Mouse (Mus musculus): ENCODE results near the gene Dnajb5. TPM values are rescaled to one million over a fixed set of nuclear protein-coding genes. Genes with fewer than 3 reads are reported as not detected.
"Not testable (repeated sequence)": the region's sequence is repeated elsewhere in the genome, so short reads cannot be mapped to it uniquely, and the experiment has no call there.

Gene Dnajb5
- polyA plus RNA-seq, 1 experiment, result 32.8 TPM

DNA sequence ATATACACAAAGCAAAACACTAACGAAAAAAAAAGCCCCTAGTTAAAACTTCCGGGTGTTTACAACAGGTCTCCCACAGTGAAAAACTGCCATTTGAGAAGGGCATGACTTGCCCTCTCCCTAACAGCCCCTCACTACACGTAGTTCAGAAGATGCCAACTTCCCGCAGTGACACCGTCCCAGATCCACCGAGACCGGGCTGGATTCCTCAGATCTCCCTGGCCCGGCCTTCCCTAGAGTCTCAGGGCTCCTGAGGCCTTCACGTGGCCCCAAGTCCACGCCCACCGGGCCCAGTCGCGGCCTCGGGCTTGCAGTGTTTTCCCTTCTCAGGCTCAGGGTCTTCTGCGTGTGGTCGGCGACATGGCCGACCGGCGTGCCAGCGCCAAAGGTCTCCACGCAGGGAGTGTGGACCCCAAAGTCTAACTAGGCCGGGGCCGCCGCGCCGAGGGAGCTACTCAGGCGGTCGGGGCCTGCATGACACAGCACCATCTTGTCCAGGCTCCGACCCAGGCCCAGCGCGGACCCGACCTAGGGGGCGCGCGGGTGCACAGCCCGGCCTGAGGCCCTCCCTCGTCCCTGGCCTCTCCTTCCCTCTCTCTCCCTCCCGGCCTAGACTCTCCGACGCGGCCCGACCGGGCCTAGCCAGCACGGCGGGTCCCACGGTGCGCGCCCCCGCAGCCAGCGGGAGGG, 50.0 kb downstream of the Dnajb5 start:
- H3ac ChIP-seq (ENCODE audit: control insufficient read depth, insufficient read length), result peak overlapping the region; percentile 25
- TF ChIP-seq SRF (IDR thresholded peaks at IDR 0.05; ENCODE audit: control insufficient read depth, insufficient read length, low read depth) (no peak), MAX (IDR thresholded peaks at IDR 0.05; ENCODE audit: low read depth) (peak; percentile 23), POLR2A (IDR thresholded peaks at IDR 0.05; ENCODE audit: insufficient read length, low read depth) (peak; percentile 71), USF1 (IDR thresholded peaks at IDR 0.05; ENCODE audit: low read depth) (peak; percentile 87)
- peaks cover 51% of the 10 kb centered on the region for H3K79me2 ChIP-seq (ENCODE audit: control insufficient read depth, insufficient read depth)
- peak overlapping the region; percentile 76 for H3K4me2 ChIP-seq (ENCODE audit: low read depth)
- peak overlapping the region; percentile 43 for H3K4me3 ChIP-seq
- H3K27me3 ChIP-seq (ENCODE audit: control insufficient read depth, insufficient read depth, insufficient read length), result no peaks in the 10 kb centered on the region
- peaks cover 21% of the 10 kb centered on the region for H3K36me3 ChIP-seq (ENCODE audit: control insufficient read depth, insufficient read depth)

DNA sequence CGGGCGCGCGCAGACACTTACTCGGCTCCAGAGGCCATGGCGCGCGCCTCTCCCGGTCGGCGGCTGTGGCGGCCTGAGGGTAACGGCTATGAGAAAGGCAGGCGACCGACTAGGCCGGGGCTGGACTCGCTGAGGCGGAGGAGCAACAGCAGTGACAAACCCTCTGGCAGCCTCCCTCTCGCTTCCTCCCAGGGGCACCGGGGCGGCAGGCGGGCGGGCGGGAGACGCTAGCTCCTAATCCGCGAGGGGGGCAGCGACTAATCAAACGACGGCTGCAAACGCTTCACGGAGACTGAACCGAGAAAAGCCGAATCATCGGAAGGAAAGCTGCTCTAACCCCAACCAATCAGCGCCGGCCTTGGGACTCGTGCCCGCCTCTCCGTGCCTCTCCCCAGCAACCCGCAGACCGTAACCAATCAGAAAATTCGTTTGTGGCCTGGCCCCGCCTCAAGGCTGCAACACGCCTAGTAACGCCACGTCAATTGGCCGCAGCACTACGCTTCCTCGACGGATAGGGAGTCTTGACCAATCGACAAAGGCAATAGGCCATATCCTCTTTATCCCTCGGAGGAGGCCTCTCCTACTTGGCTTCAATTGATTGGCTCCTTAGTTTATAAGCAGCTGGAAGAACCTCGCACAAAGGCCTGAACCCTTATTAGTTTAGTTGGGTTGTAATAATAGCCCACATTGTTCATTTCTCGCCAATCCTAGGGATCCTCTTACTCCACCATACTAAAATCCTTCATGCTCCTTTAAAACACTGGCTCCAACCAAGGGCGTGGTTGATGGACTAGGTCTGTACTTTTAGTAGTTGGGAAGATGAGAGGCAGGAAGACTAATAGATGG, 50.8 kb downstream of the Dnajb5 start, which contains the start of gene Vcp:
Gene Vcp (minus strand): TSS at position 367 of the 846 bp plus-strand sequence.
- not testable (repeated sequence) for H3K27me3 ChIP-seq (ENCODE audit: control insufficient read depth, insufficient read depth, insufficient read length)
- peak within 1 kb of the TSS; percentile 81 for H3K4me2 ChIP-seq (ENCODE audit: low read depth)
- peaks cover 13% of the 10 kb centered on the region for H3K36me3 ChIP-seq (ENCODE audit: control insufficient read depth, insufficient read depth)
- peak within 1 kb of the TSS; percentile 43 for H3K4me3 ChIP-seq
- peaks cover 43% of the 10 kb centered on the region for H3K79me2 ChIP-seq (ENCODE audit: control insufficient read depth, insufficient read depth)
- peak; percentile 24 for TF ChIP-seq POLR2A (IDR thresholded peaks at IDR 0.05; ENCODE audit: insufficient read length, low read depth)
- peak within 1 kb of the TSS; percentile 25 for H3ac ChIP-seq (ENCODE audit: control insufficient read depth, insufficient read length)

DNA sequence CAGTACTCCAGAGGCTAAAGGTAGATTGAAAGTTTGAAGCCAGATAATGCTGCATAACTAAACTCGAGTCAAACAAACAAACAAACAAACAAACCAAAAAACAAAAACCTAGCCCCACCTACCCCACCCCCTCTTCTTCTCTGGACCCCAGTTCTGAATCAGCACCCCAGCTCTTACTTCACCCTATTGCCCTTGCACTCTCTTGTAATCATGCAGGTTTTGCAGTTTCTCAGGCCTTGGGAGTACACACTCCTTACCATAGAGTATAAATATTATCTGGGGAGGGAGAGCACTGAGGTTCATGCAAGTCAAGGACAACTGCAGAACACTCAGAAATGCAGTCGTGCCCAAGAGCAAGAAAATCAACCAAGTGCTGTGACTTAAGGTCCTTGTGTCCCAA, 51.7 kb downstream of the Dnajb5 start:
- no peaks in the 10 kb centered on the region for H3K27me3 ChIP-seq (ENCODE audit: control insufficient read depth, insufficient read depth, insufficient read length)
- H3ac ChIP-seq (ENCODE audit: control insufficient read depth, insufficient read length), result no peak overlapping the region
- H3K4me3 ChIP-seq, result no peak overlapping the region
- TF ChIP-seq POLR2A (IDR thresholded peaks at IDR 0.05; ENCODE audit: insufficient read length, low read depth) (no peak), MYOD1 (IDR thresholded peaks at IDR 0.05; ENCODE audit: control insufficient read depth in 1 of 3, insufficient read length in 2 of 3, low read depth in 2 of 3) (no peak)
- peaks cover 36% of the 10 kb centered on the region for H3K79me2 ChIP-seq (ENCODE audit: control insufficient read depth, insufficient read depth)
- peaks cover 7% of the 10 kb centered on the region for H3K36me3 ChIP-seq (ENCODE audit: control insufficient read depth, insufficient read depth)
- H3K4me2 ChIP-seq (ENCODE audit: low read depth), result no peak overlapping the region

DNA sequence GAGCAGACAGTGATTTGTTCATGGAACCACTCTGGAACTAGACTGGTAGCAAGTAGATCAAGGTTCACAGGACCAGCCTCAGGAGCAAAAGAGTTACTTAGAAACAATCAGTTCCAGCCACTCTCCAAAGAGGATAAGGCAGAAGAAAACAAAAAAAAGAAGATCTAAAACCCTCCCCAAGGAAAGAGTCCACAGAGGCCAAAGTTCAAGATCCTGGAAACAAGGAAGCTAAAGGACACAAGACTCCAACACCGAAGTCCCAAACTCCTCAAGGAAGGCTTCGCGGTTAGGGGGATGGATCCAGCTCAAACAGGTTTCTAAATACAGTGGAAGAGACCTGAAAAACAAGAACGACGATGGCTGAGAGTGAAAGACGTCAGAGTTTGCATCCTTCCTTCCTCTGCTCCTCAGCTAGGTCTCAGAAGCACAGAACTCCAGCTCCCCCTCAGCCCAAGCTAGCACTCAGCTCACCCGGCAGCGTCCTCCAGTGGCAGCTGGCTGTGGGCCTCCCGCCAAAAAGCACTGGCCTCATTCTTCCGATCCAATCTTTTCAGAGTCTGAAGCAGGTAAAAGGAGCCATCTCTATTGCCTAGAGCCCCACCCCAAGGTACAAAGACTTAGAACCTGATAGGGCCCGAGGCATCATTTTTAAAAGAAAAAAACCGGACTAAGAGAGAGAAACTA, 53.3 kb downstream of the Dnajb5 start:
- Histone ChIP-seq H3K36me3 (ENCODE audit: control insufficient read depth, insufficient read depth) (no peaks in the 10 kb centered on the region), H3ac (ENCODE audit: control insufficient read depth, insufficient read length) (no peak overlapping the region), H3K79me2 (ENCODE audit: control insufficient read depth, insufficient read depth) (peaks cover 20% of the 10 kb centered on the region), H3K4me3 (no peak overlapping the region), H3K27me3 (ENCODE audit: control insufficient read depth, insufficient read depth, insufficient read length) (no peaks in the 10 kb centered on the region), H3K4me2 (ENCODE audit: low read depth) (no peak overlapping the region)
- TF ChIP-seq USF1 (IDR thresholded peaks at IDR 0.05; ENCODE audit: low read depth) (no peak), CEBPB (IDR thresholded peaks at IDR 0.05; ENCODE audit: insufficient read depth, poor library complexity, severe bottlenecking) (no peak), E2F4 (IDR thresholded peaks at IDR 0.05; ENCODE audit: insufficient read depth) (no peak), TCF3 (IDR thresholded peaks at IDR 0.05; ENCODE audit: insufficient read length, low read depth) (no peak), MAX (IDR thresholded peaks at IDR 0.05; ENCODE audit: low read depth) (no peak), POLR2A (IDR thresholded peaks at IDR 0.05; ENCODE audit: insufficient read length, low read depth) (no peak), POLR2AphosphoS2 (IDR thresholded peaks at IDR 0.05; ENCODE audit: insufficient read length, low read depth) (no peak), MYOG (IDR thresholded peaks at IDR 0.05; ENCODE audit: control insufficient read depth in 1 of 3, insufficient read depth in 1 of 3, insufficient read length in 2 of 3, low read depth in 2 of 3) (no peak), MYOD1 (IDR thresholded peaks at IDR 0.05; ENCODE audit: control insufficient read depth in 1 of 3, insufficient read length in 2 of 3, low read depth in 2 of 3) (no peak), TCF12 (IDR thresholded peaks at IDR 0.05; ENCODE audit: insufficient read depth, poor library complexity, severe bottlenecking) (no peak), REST (IDR thresholded peaks at IDR 0.05; ENCODE audit: insufficient read depth, insufficient read length) (no peak), SRF (IDR thresholded peaks at IDR 0.05; ENCODE audit: control insufficient read depth, insufficient read length, low read depth) (no peak)

DNA sequence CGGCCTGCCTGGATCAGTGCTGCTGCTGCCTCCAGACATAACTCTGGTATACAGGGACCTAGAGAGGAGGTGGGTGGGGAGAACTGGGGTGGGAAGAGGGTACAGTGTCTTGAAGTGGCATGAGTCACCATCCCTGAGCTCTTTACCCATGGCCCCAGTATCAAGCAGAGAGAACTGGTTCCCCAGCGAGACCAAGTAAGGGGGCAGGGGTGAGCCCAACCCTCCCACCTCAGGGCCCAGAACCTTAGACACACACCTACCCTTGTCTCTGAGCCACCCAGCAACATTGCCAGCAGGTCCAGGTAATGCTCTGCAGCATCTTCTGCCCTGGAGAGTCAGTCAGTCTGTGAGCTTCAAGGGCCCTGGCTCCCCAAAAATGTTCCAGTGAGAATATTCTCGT, 55.3 kb downstream of the Dnajb5 start:
- no peaks in the 10 kb centered on the region for H3K79me2 ChIP-seq (ENCODE audit: control insufficient read depth, insufficient read depth)
- H3K36me3 ChIP-seq (ENCODE audit: control insufficient read depth, insufficient read depth), result no peaks in the 10 kb centered on the region
- no peak overlapping the region for H3K4me2 ChIP-seq (ENCODE audit: low read depth)
- no peaks in the 10 kb centered on the region for H3K27me3 ChIP-seq (ENCODE audit: control insufficient read depth, insufficient read depth, insufficient read length)
- no peak overlapping the region for H3K4me3 ChIP-seq
- no peak overlapping the region for H3ac ChIP-seq (ENCODE audit: control insufficient read depth, insufficient read length)
- TF ChIP-seq TCF3 (IDR thresholded peaks at IDR 0.05; ENCODE audit: insufficient read length, low read depth) (no peak), MYOG (IDR thresholded peaks at IDR 0.05; ENCODE audit: control insufficient read depth in 1 of 3, insufficient read depth in 1 of 3, insufficient read length in 2 of 3, low read depth in 2 of 3) (no peak), TCF12 (IDR thresholded peaks at IDR 0.05; ENCODE audit: insufficient read depth, poor library complexity, severe bottlenecking) (no peak), POLR2A (IDR thresholded peaks at IDR 0.05; ENCODE audit: insufficient read length, low read depth) (no peak), REST (IDR thresholded peaks at IDR 0.05; ENCODE audit: insufficient read depth, insufficient read length) (no peak), MAX (IDR thresholded peaks at IDR 0.05; ENCODE audit: low read depth) (no peak), CEBPB (IDR thresholded peaks at IDR 0.05; ENCODE audit: insufficient read depth, poor library complexity, severe bottlenecking) (no peak), POLR2AphosphoS2 (IDR thresholded peaks at IDR 0.05; ENCODE audit: insufficient read length, low read depth) (no peak), MYOD1 (IDR thresholded peaks at IDR 0.05; ENCODE audit: control insufficient read depth in 1 of 3, insufficient read length in 2 of 3, low read depth in 2 of 3) (no peak), USF1 (IDR thresholded peaks at IDR 0.05; ENCODE audit: low read depth) (no peak), SRF (IDR thresholded peaks at IDR 0.05; ENCODE audit: control insufficient read depth, insufficient read length, low read depth) (no peak), E2F4 (IDR thresholded peaks at IDR 0.05; ENCODE audit: insufficient read depth) (no peak)

Measured in myocyte (in vitro differentiated cells).